Mouse (Mus musculus): ENCODE results near the gene Fam92a.
"Not testable (repeated sequence)": the region's sequence is repeated elsewhere in the genome, so short reads cannot be mapped to it uniquely, and the experiment has no call there.

Fam92a gene

GRCm38 (mm10) chr4:12171318-12172091 is at the start of gene Fam92a:
Gene Fam92a, minus strand, starts transcription at chr4:12172015.
- ATAC-seq (ENCODE audit: low TSS enrichment), result peak; percentile 94

GRCm38 (mm10) chr4:12178992-12179391 is 7.2 kb upstream of the Fam92a start:
- ATAC-seq (ENCODE audit: low TSS enrichment), result peak; percentile 64

- ATAC-seq (ENCODE audit: low TSS enrichment), result no peak; the same call in 1 of the 2 replicates
Observed at GRCm38 (mm10) chr4:12170986-12171317, 863 bp downstream of the Fam92a start.

GRCm38 (mm10) chr4:12147660-12148059 is 24.2 kb downstream of the Fam92a start:
- no peak for ATAC-seq (ENCODE audit: low TSS enrichment)

- ATAC-seq (ENCODE audit: low TSS enrichment), result not testable (repeated sequence)
Observed at GRCm38 (mm10) chr4:12141516-12141915, 30.3 kb downstream of the Fam92a start.

- ATAC-seq (ENCODE audit: low TSS enrichment), result peak; percentile 76
Observed at GRCm38 (mm10) chr4:12140592-12141062, 31.2 kb downstream of the Fam92a start.

GRCm38 (mm10) chr4:12140141-12140567 is 31.7 kb downstream of the Fam92a start, which contains the start of gene Rbm12b1:
Gene Rbm12b1, plus strand, starts transcription at chr4:12140264.
- ATAC-seq (ENCODE audit: low TSS enrichment), result peak; percentile 99
